Mouse (Mus musculus): ENCODE measurements around the gene Mboat2. TPM values are rescaled to one million over a fixed set of nuclear protein-coding genes. Genes with fewer than 3 reads are reported as not detected.

Gene Mboat2
- polyA plus RNA-seq, 1 experiment from 2014 or later, result 2.8 TPM

GRCm38 (mm10) chr12:24845344-24845743 lies 14.7 kb downstream of the Mboat2 start:
- Histone ChIP-seq H3K4me1 (ENCODE audit: control insufficient read depth, low read depth, low read length) (peaks cover 5% of the 10 kb centered on the region), H3K27me3 (ENCODE audit: control insufficient read depth, insufficient read depth, low read depth, low read length) (no peaks in the 10 kb centered on the region), H3K36me3 (ENCODE audit: control insufficient read depth, insufficient read depth) (no peaks in the 10 kb centered on the region), H3K27ac (ENCODE audit: low read length) (no peak overlapping the region), H3K9ac (ENCODE audit: low read depth, low read length) (no peak overlapping the region), H3K4me3 (ENCODE audit: low read depth, low read length) (no peak overlapping the region), H3K9me3 (replicated peaks; ENCODE audit: control insufficient read depth, low read length) (no peaks in the 10 kb centered on the region), H3K4me2 (ENCODE audit: low read depth, low read length) (no peak overlapping the region)
- ATAC-seq (ENCODE audit: low read depth), result no peak
- 38% methylated on average over 4 of the region's 4 CpGs for WGBS (ENCODE audit: insufficient replicate concordance)

- peaks cover 5% of the 10 kb centered on the region for H3K4me1 ChIP-seq (ENCODE audit: control insufficient read depth, low read depth, low read length)
- H3K9me3 ChIP-seq (replicated peaks; ENCODE audit: control insufficient read depth, low read length), result no peaks in the 10 kb centered on the region
- no peak overlapping the region for H3K4me2 ChIP-seq (ENCODE audit: low read depth, low read length)
- no peaks in the 10 kb centered on the region for H3K27me3 ChIP-seq (ENCODE audit: control insufficient read depth, insufficient read depth, low read depth, low read length)
- no peak overlapping the region for H3K4me3 ChIP-seq (ENCODE audit: low read depth, low read length)
- no peak overlapping the region for H3K9ac ChIP-seq (ENCODE audit: low read depth, low read length)
- ATAC-seq (ENCODE audit: low read depth), result no peak
- H3K27ac ChIP-seq (ENCODE audit: low read length), result no peak overlapping the region
- WGBS (ENCODE audit: insufficient replicate concordance), result 73% methylated on average over 5 of the region's 5 CpGs
- H3K36me3 ChIP-seq (ENCODE audit: control insufficient read depth, insufficient read depth), result no peaks in the 10 kb centered on the region
Observed at GRCm38 (mm10) chr12:24848107-24848506, 17.4 kb downstream of the Mboat2 start.

- 73% methylated on average over 5 of the region's 5 CpGs for WGBS (ENCODE audit: insufficient replicate concordance)
- H3K4me1 ChIP-seq (ENCODE audit: control insufficient read depth, low read depth, low read length), result no peaks in the 10 kb centered on the region; the same call in 1 of the 2 replicates
- ATAC-seq (ENCODE audit: low read depth), result no peak
Observed at GRCm38 (mm10) chr12:24857354-24857753, 26.7 kb downstream of the Mboat2 start.

GRCm38 (mm10) chr12:24859357-24859756 lies 28.7 kb downstream of the Mboat2 start:
- H3K4me1 ChIP-seq (ENCODE audit: control insufficient read depth, low read depth, low read length), result no peaks in the 10 kb centered on the region; the same call in 1 of the 2 replicates
- H3K4me2 ChIP-seq (ENCODE audit: low read depth, low read length), result no peak overlapping the region
- H3K9me3 ChIP-seq (replicated peaks; ENCODE audit: control insufficient read depth, low read length), result no peaks in the 10 kb centered on the region
- no peak overlapping the region for H3K27ac ChIP-seq (ENCODE audit: low read length)
- WGBS (ENCODE audit: insufficient replicate concordance), result 75% methylated on average over 7 of the region's 7 CpGs
- no peak overlapping the region for H3K4me3 ChIP-seq (ENCODE audit: low read depth, low read length)
- no peaks in the 10 kb centered on the region for H3K27me3 ChIP-seq (ENCODE audit: control insufficient read depth, insufficient read depth, low read depth, low read length)
- H3K36me3 ChIP-seq (ENCODE audit: control insufficient read depth, insufficient read depth), result no peaks in the 10 kb centered on the region
- ATAC-seq (ENCODE audit: low read depth), result no peak
- H3K9ac ChIP-seq (ENCODE audit: low read depth, low read length), result no peak overlapping the region

More at GRCm38 (mm10) chr12:24857354-24857753, 26.7 kb downstream of the Mboat2 start:
- Histone ChIP-seq H3K9ac (ENCODE audit: low read depth, low read length) (no peak overlapping the region), H3K27me3 (ENCODE audit: control insufficient read depth, insufficient read depth, low read depth, low read length) (no peaks in the 10 kb centered on the region), H3K27ac (ENCODE audit: low read length) (no peak overlapping the region), H3K4me3 (ENCODE audit: low read depth, low read length) (no peak overlapping the region), H3K36me3 (ENCODE audit: control insufficient read depth, insufficient read depth) (no peaks in the 10 kb centered on the region), H3K9me3 (replicated peaks; ENCODE audit: control insufficient read depth, low read length) (no peaks in the 10 kb centered on the region), H3K4me2 (ENCODE audit: low read depth, low read length) (no peak overlapping the region)

GRCm38 (mm10) chr12:24860436-24860835 lies 29.8 kb downstream of the Mboat2 start:
- Histone ChIP-seq H3K27ac (ENCODE audit: low read length) (no peak overlapping the region), H3K4me2 (ENCODE audit: low read depth, low read length) (no peak overlapping the region), H3K4me1 (ENCODE audit: control insufficient read depth, low read depth, low read length) (no peaks in the 10 kb centered on the region), H3K4me3 (ENCODE audit: low read depth, low read length) (no peak overlapping the region), H3K9me3 (replicated peaks; ENCODE audit: control insufficient read depth, low read length) (no peaks in the 10 kb centered on the region), H3K36me3 (ENCODE audit: control insufficient read depth, insufficient read depth) (no peaks in the 10 kb centered on the region), H3K27me3 (ENCODE audit: control insufficient read depth, insufficient read depth, low read depth, low read length) (no peaks in the 10 kb centered on the region), H3K9ac (ENCODE audit: low read depth, low read length) (no peak overlapping the region)
- 71% methylated on average over 9 of the region's 9 CpGs for WGBS (ENCODE audit: insufficient replicate concordance)
- no peak for ATAC-seq (ENCODE audit: low read depth)

- Histone ChIP-seq H3K9me3 (replicated peaks; ENCODE audit: control insufficient read depth, low read length) (no peaks in the 10 kb centered on the region), H3K27ac (ENCODE audit: low read length) (no peak overlapping the region), H3K4me3 (ENCODE audit: low read depth, low read length) (no peak overlapping the region), H3K27me3 (ENCODE audit: control insufficient read depth, insufficient read depth, low read depth, low read length) (no peaks in the 10 kb centered on the region), H3K4me1 (ENCODE audit: control insufficient read depth, low read depth, low read length) (no peaks in the 10 kb centered on the region; the same call in 1 of the 2 replicates), H3K4me2 (ENCODE audit: low read depth, low read length) (no peak overlapping the region), H3K9ac (ENCODE audit: low read depth, low read length) (no peak overlapping the region), H3K36me3 (ENCODE audit: control insufficient read depth, insufficient read depth) (no peaks in the 10 kb centered on the region)
- no peak for ATAC-seq (ENCODE audit: low read depth)
- 45% methylated on average over 1 of the region's 1 CpGs for WGBS (ENCODE audit: insufficient replicate concordance)
Observed at GRCm38 (mm10) chr12:24863762-24864161, 33.1 kb downstream of the Mboat2 start.

- H3K27ac ChIP-seq (ENCODE audit: low read length), result no peak overlapping the region
- H3K27me3 ChIP-seq (ENCODE audit: control insufficient read depth, insufficient read depth, low read depth, low read length), result no peaks in the 10 kb centered on the region
- ATAC-seq (ENCODE audit: low read depth), result no peak
- no peaks in the 10 kb centered on the region; the same call in 1 of the 2 replicates for H3K4me1 ChIP-seq (ENCODE audit: control insufficient read depth, low read depth, low read length)
- no peaks in the 10 kb centered on the region for H3K36me3 ChIP-seq (ENCODE audit: control insufficient read depth, insufficient read depth)
- H3K4me2 ChIP-seq (ENCODE audit: low read depth, low read length), result no peak overlapping the region
- H3K4me3 ChIP-seq (ENCODE audit: low read depth, low read length), result no peak overlapping the region
- WGBS (ENCODE audit: insufficient replicate concordance), result 66% methylated on average over 6 of the region's 6 CpGs
- no peaks in the 10 kb centered on the region for H3K9me3 ChIP-seq (replicated peaks; ENCODE audit: control insufficient read depth, low read length)
- no peak overlapping the region for H3K9ac ChIP-seq (ENCODE audit: low read depth, low read length)
Observed at GRCm38 (mm10) chr12:24866645-24867044, 36.0 kb downstream of the Mboat2 start.

GRCm38 (mm10) chr12:24868694-24869093 lies 38.0 kb downstream of the Mboat2 start:
- no peaks in the 10 kb centered on the region for H3K9me3 ChIP-seq (replicated peaks; ENCODE audit: control insufficient read depth, low read length)
- H3K9ac ChIP-seq (ENCODE audit: low read depth, low read length), result no peak overlapping the region
- H3K4me1 ChIP-seq (ENCODE audit: control insufficient read depth, low read depth, low read length), result no peaks in the 10 kb centered on the region; the same call in 1 of the 2 replicates
- ATAC-seq (ENCODE audit: low read depth), result no peak
- no peaks in the 10 kb centered on the region for H3K36me3 ChIP-seq (ENCODE audit: control insufficient read depth, insufficient read depth)
- H3K4me3 ChIP-seq (ENCODE audit: low read depth, low read length), result no peak overlapping the region
- H3K27me3 ChIP-seq (ENCODE audit: control insufficient read depth, insufficient read depth, low read depth, low read length), result no peaks in the 10 kb centered on the region
- no peak overlapping the region for H3K27ac ChIP-seq (ENCODE audit: low read length)
- H3K4me2 ChIP-seq (ENCODE audit: low read depth, low read length), result no peak overlapping the region
- WGBS (ENCODE audit: insufficient replicate concordance), result 52% methylated on average over 4 of the region's 4 CpGs

- Histone ChIP-seq H3K27me3 (ENCODE audit: control insufficient read depth, insufficient read depth, low read depth, low read length) (no peaks in the 10 kb centered on the region), H3K4me1 (ENCODE audit: control insufficient read depth, low read depth, low read length) (no peaks in the 10 kb centered on the region; the same call in 1 of the 2 replicates), H3K27ac (ENCODE audit: low read length) (no peak overlapping the region), H3K4me3 (ENCODE audit: low read depth, low read length) (no peak overlapping the region), H3K36me3 (ENCODE audit: control insufficient read depth, insufficient read depth) (no peaks in the 10 kb centered on the region), H3K4me2 (ENCODE audit: low read depth, low read length) (no peak overlapping the region), H3K9ac (ENCODE audit: low read depth, low read length) (no peak overlapping the region), H3K9me3 (replicated peaks; ENCODE audit: control insufficient read depth, low read length) (no peaks in the 10 kb centered on the region)
- WGBS (ENCODE audit: insufficient replicate concordance), result 42% methylated on average over 5 of the region's 5 CpGs
- no peak for ATAC-seq (ENCODE audit: low read depth)
Observed at GRCm38 (mm10) chr12:24869231-24869630, 38.6 kb downstream of the Mboat2 start.
